Mouse (Mus musculus) adrenal gland, adult 8-10 months (tissue): ENCODE measurements around the gene Gdf3. TPM values are rescaled to one million over a fixed set of nuclear protein-coding genes. Genes with fewer than 3 reads are reported as not detected.
"Not testable (repeated sequence)": the region's sequence is repeated elsewhere in the genome, so short reads cannot be mapped to it uniquely, and the experiment has no call there.

ENCODE experiments used
- DNase-seq: peaks from one replicate; pipeline ENCODE4 v3.0.0; 2022
- total RNA-seq, 4 experiments: library from RNA; stranded (reverse); gene quantifications; 2 replicates each; pipeline ENCODE4 v1.2.4; 2022

Gene Gdf3
- under 1 TPM; 0.14 to 0.48 (median 0.24) TPM for total RNA-seq

DNA sequence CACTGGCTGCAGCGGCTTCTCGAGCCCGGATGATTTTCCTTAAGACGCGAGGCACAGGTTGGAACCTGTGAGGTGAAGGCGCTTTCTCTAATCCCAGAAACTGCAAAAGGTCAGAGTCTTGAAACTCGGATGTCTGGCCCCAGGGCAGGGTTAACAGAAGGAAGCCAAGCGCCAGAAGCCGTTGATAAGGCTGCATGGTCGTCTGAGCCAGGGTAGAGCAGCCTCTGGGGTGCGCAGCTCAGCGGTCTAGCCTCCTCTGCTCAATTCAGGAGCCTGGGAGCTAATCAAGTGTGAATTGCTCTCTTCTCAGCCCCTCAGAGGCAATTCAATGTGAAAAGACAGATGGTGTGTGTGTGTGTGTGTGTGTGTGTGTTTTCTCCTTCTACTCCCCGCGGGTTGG is at the start of gene Gdf3:
Gene Gdf3 (minus strand): TSS at position 317 of the 400 bp plus-strand sequence.
- no peak for DNase-seq

DNA sequence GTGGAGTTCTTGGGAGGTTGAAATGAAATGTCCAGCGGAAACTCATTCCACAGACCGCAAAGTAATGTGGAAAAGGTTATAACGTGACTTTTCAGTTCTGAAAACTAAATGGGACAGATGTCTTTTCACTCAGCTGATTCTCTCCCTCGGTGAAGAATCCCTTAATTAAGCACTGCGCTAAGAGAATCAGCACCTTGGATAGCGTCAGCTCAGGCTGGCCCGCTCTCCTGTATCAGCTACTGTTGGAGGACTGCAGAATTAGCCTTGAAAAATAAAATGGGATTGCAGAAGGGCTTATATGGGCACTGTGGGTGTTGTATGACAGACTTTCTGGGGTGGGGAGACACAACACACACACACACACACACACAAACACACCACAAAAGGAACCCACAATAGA is 49.7 kb upstream of the Gdf3 start:
- DNase-seq: no peak

DNA sequence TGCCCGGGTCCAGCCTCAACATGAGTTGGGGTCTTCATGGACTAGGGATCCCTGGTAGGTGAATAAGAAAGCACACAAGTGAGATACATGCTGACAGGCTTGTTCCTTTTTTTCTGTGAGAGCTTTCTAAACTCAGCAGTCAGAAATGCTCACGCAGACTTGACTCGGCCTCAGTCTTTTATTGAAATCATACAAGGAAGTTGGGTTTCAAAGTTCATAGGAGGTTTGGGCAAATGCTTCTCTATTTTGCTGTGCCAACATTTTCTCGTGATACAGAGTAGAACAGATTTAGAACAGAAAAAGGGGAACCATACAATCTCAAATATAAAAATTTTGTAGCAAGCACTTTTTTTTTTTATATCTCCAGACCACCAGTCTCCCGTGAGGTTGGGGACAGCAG is 47.7 kb upstream of the Gdf3 start:
- no peak for DNase-seq

GRCm38 (mm10) chr6:122654301-122654700 is 44.4 kb upstream of the Gdf3 start:
- no peak for DNase-seq

DNA sequence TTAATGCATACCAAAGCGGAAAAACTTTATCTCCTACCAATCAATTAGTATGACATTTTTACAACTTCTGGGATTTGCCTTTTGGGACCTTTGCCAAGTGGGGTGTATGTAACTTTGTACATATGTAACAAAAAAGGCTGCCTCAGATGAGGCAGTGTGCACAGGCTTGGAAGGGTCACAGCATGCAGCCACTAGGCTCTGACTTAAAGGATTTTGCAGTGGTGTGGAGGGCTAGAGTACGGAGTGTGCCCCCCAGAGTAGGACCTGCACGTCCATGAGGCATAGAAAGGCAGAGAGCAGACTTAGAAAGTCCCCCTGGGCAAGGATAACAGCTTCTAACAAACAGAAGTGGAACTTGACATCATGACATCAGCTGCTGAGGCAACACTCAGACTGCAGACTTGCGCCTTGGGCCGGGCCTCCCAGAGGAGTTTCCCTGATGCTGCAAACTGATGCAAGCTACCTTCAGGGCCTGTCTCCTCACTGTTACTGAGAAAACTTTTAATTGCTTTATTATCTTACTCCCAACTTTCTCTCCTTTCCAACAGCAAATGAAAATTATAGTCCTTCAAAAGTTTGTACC is 40.6 kb upstream of the Gdf3 start:
- no peak for DNase-seq

DNA sequence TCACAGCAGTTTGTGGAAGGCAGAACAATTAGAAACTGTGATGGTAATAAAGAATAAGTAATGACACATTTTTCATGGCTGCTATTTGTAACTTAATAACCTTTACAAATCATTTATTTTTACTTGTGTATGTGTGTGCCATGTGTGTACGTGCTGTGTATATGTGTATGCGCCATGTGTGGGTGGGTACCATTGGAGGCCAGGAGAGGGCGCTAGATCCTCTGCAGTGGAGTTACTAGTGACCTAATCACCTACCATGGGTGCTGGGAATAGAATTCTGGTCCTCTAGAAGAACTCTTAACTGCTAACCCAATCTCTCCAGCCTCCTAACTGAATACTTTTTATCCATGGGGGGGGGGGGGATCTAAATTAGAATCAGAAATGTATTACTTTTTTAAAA is 40.0 kb upstream of the Gdf3 start:
- DNase-seq: no peak

DNA sequence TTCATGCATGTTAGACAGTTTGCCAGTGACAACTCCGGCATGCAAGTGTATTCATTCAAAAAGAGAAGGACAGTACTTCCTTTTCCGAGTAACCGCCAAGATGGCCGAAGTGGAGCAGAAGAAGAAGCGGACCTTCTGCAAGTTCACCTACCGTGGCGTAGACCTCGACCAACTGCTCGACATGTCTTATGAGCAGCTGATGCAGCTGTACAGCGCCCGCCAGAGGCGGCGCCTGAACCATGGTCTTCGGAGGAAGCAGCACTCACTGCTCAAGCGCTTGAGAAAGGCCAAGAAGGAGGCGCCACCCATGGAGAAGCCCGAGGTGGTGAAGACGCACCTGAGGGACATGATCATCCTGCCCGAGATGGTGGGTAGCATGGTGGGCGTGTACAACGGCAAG is 34.3 kb upstream of the Gdf3 start:
- not testable (repeated sequence) for DNase-seq

GRCm38 (mm10) chr6:122637566-122637965 is 27.7 kb upstream of the Gdf3 start:
- DNase-seq: not testable (repeated sequence)

GRCm38 (mm10) chr6:122636666-122637065 is 26.8 kb upstream of the Gdf3 start:
- no peak for DNase-seq

DNA sequence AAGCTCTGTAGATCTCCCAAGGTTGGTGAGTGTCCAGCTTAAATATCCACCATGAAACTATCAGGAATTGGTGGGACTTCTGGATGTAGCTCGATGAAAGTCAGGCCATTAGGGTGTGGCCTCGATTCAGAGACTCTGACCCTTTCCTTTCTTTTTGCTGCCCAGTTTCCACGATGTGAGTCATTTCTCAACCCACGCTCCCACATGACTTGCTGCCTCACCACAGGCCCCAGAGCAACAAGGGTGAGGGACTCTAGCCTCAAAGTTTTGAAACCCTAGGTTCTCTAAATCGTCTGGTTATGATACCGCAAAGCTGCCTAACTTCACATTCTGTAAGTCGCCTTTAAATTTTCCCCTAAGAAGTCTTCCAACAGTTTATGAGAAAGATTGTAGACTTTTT is 25.4 kb upstream of the Gdf3 start:
- no peak for DNase-seq

DNA sequence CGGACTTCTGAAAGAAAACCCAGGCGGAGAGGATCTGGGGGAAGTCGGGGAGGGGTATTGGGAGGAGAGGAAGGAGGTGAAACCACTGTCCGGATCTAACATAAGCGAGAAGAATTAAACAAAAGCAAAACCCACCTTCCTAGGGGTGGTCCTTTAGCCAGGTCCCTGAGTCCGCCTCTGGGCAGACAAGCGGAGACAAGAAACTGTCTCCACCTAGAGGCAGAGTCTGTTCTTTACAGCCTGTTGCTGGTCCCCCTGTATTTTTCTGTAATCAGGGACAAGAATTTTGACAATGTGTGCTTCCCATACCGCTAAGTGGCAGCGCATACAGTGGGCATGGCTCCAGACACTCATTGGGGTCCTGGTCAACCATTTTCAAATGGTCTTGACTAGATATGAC is 23.5 kb upstream of the Gdf3 start:
- DNase-seq: no peak

DNA sequence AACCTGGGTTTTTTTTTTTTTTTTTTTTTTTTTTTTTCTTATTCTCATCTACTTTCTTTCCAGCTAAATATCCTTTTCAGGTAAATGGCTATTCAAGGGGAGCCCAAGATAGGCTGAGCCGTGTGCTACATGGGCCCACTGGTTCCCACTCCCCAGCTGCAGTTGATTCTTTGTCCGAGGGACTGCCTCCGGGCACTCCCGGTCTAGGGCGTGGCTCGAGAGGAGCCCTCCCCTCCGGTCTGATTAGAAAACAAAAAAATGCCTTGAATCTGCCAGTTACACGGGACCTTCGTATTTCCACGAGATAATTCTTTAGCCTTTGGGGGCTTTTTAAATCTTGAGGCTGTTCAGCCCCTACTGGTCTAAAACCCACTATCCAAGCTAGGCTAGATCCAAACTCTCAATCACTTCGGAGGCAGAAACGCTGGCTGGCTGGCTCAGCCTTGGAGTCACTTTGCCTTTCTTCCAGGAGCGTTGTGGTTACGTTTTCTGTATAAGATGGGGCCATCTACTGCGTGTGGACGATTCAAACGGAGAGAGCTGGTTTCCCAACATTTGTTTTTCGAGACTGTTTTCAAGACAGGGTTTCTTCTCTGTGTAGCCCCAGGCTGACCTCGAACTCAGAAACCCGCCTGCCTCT is 17.7 kb upstream of the Gdf3 start:
- DNase-seq: no peak

DNA sequence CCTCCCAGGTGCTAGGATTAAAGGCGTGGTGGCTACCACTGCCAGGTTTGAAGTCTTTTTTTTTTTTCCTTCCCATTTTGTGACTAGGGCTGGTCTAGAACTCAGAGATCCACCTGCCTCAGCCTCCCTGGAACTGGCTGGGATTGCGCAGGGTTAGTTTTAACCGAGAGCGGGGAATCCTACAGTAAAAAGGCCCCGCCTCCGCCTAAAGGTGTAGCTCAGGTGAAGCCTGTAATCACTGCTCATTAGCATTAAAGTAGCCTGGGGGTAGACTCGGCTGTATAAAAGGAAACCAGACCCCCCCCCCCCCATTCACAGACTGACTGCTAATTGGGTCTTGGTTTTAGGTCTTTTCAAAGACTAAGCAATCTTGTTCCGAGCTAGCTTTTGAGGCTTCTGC is 16.2 kb upstream of the Gdf3 start, which contains the start of gene Dppa3:
Gene Dppa3 (plus strand): TSS at position 301 of the 400 bp plus-strand sequence.
- no peak for DNase-seq

DNA sequence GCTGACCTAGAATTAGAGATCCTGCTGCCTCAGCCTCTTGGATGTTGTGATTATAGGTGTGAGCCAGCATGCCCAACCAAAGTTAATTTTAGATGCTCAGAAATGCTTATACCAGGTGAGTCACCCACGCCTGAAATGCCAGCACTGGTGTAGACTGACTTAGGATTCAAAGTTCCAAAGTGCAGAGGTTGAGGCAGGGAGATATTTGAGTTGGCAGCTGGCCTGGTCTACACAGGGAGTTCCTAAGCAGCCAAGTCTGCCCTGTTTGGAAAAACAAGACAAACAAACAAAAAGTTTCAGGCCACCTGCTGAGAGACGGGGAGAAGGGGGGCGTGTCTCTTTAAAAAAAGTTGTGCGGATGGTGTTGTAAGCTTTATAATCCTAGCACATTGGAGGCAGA is 15.3 kb upstream of the Gdf3 start:
- DNase-seq: no peak

GRCm38 (mm10) chr6:122624480-122624879 is 14.6 kb upstream of the Gdf3 start:
- DNase-seq: no peak

DNA sequence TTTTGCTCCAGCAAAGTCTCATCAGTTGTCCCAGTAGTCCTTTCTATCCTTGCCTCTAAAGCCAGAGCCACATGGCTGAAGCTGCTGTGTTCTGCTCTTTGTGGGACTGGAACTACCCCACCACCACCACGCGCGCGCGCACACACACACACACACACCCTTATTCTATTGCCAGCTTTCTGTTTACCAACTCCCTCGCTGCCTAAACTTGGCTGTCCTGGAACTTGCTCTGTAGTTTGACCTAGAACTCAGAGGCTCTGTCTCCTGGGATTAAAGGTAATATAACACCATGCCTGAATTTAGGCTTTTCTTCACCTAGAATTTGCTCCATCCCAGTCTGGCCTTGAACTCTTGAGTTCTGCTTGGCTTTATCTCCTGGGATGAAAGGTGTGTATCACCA is 11.2 kb upstream of the Gdf3 start:
- no peak for DNase-seq

DNA sequence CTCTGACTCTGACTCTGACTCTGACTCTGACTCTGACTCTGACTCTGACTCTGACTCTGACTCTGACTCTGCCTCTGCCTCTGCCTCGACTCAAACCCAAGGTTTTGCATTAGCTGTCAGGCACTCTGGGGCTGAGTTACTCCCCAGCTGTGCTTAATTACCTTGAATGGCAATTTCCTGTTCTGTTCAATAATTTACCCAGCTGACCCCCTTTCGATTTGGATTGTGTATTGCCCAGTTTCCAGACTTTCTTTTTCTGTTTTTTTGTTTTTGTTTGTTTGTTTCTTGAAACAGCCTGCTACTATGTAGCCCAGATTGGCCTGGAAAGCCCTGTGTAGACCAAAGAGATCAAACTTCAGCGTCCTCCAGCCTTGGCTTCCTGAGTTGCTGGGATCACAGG is 6.1 kb upstream of the Gdf3 start:
- no peak for DNase-seq

DNA sequence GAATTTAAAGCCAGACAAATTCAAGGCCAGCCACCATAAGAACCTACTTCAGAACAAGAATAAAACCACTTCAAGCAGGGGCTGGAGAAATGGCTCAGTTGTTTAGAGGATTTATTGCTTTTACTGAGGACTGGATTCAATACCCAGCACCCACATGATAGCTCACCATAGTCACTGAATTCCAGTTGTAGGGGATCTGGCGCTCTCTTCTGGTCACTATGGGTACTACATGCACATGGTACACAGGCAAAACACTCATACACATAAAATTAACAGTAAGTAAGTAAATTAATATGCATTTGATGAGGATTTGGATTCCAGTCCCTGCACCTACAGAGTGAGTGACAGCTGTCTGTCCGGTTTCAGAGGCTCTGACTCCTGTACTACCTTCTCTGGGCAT is 4.2 kb upstream of the Gdf3 start:
- no peak for DNase-seq

GRCm38 (mm10) chr6:122612426-122612825 is 2.5 kb upstream of the Gdf3 start:
- DNase-seq: no peak

DNA sequence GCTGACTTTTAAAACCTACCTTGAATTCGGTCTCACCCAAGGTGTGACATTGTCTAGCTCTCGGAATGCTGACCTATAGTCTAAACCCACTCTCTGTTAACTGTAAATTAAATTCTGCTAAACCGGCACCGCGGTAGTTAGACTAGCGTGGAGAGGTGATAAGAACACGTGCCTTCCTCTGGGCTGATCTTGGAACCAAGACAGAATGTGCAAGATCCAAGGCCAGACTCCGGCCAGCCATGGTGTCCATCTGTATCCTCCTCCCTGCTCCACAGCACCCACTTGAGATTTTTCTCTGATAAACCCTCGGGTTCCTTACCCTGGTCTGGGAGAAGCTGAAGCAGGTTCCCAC is 534 bp downstream of the Gdf3 start:
- DNase-seq: no peak

DNA sequence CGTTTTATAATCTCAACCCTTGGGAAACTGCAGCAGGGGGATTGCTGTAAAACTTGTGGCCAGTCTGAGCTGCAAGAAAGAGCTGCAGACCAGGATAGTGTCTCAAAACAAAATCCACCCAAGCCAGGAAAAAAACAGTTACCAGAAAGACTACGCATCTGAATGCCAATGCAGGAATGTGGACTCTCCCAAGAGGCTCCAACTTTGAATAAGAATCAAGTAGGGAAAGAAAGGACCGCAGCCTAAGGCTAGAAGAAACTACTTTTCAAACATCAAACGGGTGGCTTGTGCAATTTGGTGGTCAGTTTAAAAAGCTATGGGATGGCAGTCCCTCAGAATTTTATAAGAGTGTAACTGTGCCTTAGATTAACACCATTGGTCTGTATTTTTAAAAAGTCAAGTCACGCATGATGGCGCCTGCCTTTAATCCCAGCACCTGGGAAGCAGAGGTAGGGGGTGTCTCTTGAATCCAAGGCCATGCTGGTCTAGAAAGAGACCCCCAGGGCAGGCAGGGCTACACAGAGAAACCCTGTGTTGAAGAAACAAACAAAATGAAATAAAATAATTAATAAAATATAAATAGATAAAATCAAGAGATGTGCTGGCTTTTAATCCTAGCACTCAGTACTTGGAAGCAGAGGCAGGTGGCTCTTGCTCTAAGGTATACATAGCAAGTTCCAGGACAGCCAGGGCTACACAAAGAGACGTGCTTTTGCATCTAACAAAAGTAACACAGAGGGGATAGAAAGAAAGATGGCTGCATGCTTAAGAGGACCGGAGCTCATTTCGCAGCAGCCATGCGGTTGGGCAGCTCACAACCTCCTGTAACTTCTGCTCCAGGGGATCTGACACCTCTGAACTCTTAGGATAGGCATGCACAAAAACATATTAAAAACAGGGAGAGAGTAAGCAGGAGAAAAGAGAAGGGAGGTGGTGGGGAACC is 1.2 kb downstream of the Gdf3 start:
- no peak for DNase-seq

DNA sequence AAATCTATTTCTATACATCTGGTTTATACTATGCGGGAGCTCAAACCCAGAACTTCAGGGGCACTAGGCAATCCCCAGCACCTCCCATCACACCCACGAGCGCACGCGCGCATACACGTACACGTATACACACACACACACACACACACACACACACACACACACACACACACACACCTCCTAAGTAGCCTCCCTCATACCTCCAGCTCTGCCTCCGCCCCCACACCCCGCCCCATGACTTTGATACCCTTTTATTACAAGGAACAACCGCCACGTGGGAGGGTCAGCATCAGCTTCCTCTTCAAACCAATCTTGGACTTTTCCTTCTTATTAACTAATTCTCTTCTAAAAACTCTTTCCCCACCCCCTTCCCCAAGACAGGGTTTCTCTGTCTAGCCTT is 2.2 kb downstream of the Gdf3 start:
- DNase-seq: no peak

DNA sequence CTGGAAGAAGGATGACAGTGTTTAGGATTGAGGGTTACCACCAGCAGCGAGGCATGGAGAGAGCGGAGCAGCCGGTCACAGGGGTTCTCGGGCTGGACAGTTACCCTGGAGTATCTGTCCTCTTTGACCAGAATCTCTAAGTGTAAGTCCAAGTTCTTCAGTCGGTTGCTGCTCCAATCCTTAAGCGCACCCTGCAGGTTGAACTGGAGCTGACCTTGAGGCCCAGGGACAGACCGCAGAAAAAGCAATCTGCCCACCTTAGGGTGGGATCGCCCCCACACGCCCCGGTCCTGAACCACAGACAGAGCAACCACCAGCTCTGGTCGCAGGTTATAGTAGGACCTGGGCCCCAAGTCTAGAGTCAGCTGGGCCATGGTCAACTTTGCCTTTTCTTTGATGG is 3.2 kb downstream of the Gdf3 start:
- DNase-seq: no peak

DNA sequence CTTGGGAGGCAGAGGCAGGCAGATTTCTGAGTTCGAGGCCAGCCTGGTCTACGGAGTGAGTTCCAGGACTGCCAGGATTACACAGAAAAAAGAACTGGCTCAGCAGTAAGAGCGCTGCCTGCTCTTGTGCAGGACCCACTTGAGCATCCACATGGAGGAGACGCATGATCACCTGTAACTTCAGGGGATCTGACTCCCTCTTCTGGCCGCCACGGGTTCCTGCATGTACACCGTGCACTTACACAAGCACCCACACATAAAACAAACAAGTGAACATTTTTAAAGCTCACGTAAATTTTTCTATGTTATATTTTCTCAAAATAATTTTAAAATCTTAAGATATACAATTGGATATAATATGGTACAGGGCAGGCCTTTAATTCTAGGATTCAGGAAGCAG is 4.4 kb downstream of the Gdf3 start:
- no peak for DNase-seq
